Mouse (Mus musculus) monocyte, adult 5-6 weeks (primary cell): Measurements from ENCODE around the gene Fto. TPM values are rescaled to one million over a fixed set of nuclear protein-coding genes. Genes with fewer than 3 reads are reported as not detected.

Experiments
- ATAC-seq: fragments of 153-309, 156-312 bp; replicated peaks from 2 replicates; pipeline ENCODE4 v1.8.0; 2017; ENCODE audit warnings: mild to moderate bottlenecking; ENCODE audit not compliant: low TSS enrichment, insufficient number of reproducible peaks, severe bottlenecking, poor library complexity, low FRiP score
- total RNA-seq: library from RNA; stranded (forward); fragments of 200-1000, 200-491, 200-594 nt; gene quantifications from 3 replicates; pipeline ENCODE4 v1.2.3, GENCODE M21; 2017

The Fto gene
- total RNA-seq, 1 experiment from 2014 or later, result 12.3 TPM

DNA sequence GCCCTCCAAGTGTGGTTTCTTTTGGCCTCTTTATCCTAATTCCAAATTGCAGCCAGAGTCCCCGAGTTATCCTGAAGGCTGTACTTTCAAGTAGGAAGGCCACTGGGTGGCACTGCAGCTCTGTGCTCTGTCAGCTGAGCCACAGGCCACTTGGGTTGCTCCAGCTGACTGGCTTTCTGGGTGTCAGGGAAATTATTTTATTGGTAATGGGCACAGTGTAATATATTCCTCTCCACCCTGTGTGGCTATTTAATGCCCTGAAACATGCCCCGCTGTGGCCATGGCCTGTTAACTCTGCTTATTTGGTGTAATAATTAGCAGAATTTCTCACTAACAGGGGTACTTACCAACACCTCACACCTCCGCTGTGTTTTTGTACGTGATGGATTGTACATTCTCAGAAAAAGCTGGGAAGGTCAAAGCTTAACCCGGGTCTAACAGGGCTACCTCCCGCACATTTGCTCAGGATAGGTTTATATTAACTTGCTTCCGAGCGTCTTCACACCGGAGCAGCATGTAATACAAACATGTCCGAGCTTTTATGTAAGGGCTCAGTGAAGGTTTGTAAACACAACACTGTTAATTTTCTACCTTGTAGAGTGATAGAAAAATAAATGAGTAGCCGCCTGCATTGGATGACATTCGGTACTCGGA is 65.6 kb downstream of the Fto start:
- ATAC-seq, result no peak

DNA sequence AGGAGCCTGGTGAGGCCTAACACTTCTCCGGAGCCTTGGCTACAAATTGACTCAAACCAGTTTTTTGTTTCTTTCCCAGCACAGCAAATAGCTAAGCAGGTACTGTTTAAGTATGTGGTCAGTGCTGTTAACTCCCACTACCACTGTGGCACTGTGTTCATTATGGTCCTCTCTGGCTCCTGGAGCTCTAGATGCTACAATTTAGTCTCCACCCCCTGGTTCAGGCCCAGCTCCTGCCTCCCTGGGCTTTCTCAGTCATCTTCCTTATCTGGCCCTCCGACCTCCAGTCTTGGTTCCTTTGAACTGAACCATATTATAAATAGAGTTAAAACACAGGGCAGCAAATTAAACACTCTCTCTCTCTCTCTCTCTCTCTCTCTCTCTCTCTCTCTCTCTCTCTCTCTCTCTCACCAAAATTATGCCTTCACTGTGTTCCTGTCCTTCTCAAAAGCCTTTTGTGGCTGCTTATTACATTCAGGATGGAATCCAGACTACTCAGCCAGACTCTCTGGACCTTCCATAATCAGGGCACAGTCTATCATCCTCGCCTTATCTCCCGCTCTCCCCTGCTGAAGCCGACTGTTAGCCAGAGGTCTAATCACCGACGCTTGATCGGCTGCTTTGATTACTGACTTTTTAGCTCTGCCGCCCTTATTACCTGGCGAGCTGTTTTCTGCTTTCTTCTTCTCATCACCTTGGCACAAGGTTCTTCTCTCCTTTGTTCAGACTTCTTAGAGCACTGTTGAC is 67.6 kb downstream of the Fto start:
- ATAC-seq, result no peak

DNA sequence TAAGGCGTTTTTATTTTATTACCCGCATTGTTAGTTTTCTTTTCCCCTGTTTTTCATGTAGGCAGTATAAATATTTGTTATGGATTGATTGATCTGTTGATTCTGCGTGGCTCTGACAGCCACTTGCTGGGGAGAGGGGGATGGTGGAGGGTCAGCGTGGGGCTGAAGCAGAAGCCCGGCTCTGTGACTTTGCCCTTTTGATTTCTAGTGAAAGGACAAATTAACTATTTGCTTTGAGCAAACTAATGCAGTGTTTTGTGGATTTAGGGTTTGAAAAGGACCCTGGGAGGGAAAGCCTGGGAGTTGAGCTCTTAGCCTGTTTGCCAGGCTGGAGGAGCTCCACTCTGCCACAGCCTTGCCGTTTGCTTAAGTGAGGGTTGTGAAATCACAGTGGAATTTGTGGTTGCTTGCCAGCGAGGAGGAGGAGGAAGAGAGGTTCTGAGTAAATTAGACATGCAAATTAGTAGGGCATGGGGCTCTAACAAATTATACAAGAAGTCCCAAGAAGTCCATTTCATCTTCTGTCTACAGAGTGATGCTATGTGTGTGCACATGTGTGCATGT is 68.3 kb downstream of the Fto start:
- ATAC-seq, result 0 out of 2 replicates have a peak, but pooled peaks have one; percentile 25

DNA sequence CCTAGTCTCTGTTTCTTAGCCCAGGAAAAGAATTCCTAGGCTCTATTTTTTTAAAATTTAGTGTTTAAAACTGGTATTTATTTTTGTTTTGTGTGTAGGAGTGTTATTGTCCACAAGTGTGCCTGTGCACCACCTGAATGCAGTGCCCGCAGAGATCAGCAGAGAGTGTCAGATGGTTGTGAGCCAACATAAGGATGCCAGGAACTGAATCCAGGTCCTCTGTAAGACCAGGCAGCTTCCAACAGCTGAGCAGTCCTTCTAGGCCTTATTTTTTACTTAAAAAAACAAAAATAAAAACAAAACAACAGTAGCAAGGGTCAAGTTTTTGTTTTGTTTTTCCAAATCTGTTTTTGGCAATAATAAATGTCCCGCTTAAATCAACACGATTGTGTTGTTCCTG is 69.9 kb downstream of the Fto start:
- ATAC-seq, result no peak

DNA sequence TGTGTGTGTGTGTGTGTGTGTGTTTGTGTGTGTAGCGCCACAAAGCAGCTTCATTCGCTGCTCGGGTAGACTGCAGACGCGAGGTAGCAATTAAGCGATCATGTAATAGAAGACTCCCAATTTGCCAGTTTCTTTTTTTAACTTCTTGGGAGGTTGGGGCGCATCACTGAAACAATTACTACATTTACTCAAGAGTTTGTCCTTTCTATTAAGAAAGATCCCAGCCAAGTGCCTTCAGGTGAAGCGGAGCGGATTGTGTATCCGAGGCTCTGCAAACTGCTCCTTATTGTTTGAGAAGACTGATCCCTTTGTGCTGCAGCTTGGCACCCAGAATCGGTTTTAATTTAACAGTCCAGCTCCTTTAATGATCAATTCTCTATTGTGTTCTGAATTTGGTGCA is 70.5 kb downstream of the Fto start:
- ATAC-seq, result no peak

DNA sequence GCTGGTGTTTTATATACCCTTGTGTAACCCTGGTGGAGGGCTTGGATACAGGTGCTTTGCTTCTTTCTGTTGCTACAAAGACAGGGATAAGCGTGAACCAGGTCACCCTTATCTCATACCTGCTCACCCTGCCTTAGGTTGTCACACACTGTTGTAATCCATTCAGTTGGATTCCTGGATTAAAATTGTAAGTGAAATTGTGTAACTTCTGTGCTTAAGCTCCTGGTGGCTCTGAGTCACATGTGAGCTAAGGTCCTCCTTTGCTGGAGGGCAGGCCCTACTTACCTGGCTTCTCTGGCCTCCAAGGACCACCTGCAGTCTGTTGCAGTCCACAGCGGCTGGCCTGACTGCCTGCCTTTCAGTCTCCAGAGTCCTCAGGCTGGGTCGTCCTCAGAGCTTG is 71.1 kb downstream of the Fto start:
- no peak for ATAC-seq

DNA sequence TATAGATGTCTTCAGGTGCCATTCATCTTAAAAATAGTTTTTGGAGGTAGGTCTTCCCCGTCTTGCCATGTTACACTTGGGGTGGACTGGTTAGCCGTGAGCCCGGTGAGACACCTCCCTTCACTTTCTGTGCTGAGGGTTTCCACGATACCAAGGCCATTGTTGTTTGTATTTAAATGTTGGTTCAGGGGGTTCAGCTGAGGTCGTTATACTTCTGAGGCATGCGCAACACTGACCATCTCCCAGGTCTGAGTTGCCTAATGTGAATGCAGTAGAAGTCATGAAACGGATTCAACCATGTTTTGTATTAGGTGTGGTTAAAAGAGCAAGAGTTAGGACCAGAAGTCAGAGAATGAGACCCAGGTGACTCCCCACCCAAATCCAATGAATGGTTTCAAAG is 72.5 kb downstream of the Fto start:
- no peak for ATAC-seq

DNA sequence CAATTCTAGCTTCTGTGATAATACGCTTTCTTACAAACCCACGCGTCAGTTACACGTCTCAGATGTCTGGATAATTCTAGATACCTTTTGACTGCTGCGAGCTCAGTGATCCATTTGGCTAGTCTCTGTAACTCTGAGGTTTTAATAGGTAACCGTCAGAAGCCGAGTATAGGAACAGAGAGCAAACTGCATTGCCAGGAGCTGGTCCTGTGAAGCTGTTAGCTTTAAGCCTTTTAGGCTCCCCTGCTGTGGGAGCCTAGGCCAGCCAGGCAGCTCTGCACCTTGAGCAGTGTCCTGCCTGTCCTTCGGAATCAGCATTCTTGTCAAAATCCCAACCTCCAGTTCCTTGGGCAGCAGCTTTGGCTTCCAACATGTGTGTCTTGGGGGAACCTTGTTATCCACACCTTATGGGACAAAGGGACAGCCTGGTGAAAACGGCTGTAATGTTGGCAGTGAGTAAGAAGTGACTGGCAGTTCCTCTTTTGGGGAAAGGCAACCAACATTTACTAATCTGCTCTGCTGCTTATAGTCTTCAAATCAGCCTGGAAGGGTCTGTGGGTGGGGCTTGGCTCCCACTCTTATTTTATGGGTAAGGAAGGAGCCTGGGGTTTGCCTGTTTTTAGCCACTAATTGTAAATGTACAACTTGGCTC is 77.2 kb downstream of the Fto start:
- ATAC-seq, result no peak

DNA sequence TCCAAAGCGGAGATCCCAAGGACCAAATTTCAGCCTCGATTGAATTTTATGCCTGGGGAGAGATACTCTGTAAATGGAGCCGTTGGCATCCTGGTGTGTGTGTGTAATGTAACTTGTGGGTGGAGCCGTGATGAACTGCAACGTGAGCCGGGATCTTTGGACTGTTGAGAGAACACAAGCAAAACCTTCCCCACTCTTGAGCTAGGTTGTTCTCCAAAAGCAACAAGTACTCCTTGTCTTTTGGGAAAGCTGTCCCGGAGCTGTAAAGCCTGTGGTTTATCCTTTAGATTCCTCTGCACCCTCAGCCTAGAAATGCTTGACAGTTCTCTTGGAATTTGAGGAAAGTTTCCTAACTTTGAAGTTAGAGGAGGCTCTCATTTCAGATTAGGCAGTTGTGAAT is 78.9 kb downstream of the Fto start:
- ATAC-seq, result no peak

DNA sequence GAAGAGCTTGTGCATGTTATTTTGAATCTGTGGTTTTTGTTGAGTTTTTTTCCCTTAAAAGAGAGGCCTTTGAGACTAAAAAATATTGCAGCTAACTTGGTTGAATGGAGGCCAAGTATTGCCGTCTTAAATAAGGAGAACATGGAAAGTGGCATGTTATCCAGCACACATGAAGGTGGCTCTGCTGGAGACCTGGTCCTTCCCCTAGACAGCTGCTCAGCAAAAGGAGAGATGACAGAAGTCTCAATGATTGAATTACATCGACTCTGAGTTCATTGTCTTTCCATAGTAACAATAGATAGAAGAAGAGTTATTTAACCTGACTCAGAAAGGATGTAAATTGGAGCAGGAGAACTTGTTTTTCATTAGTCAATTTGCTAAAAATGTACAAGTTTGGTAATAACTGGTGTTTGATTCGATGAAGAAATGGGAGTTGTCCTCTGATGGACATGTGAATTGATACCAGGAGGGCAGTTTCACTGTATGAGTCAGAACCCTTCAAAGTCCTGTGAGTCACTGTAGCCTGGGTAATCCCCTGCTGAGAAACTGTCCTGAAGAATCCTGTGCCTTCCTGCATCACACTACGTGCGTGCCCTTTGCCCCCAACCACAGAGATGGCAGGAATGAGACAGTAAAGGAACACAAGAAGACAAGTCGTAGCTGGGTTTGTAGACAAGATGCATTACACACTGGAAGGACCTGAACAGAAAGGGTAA is 82.2 kb downstream of the Fto start:
- ATAC-seq, result no peak; the same call in 1 of the 2 replicates

DNA sequence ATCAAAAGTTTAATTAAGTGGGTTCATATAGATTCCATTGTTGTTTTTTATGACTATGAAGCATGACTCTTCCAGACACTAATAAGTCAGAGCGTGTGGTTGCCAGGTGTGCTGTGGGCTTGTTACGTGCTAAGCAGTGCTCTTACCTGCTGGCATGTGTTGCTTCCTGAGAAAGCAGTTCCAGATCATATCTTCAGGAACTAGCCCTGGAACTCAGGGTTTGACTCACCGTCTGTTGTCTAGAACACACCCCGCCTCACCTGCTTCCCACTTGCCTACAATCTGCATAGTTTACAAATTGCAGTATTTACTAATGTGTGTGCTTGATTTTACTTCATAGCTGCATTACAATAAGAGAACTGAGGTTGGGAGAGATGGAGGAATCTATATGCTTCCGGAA is 84.7 kb downstream of the Fto start:
- no peak for ATAC-seq

DNA sequence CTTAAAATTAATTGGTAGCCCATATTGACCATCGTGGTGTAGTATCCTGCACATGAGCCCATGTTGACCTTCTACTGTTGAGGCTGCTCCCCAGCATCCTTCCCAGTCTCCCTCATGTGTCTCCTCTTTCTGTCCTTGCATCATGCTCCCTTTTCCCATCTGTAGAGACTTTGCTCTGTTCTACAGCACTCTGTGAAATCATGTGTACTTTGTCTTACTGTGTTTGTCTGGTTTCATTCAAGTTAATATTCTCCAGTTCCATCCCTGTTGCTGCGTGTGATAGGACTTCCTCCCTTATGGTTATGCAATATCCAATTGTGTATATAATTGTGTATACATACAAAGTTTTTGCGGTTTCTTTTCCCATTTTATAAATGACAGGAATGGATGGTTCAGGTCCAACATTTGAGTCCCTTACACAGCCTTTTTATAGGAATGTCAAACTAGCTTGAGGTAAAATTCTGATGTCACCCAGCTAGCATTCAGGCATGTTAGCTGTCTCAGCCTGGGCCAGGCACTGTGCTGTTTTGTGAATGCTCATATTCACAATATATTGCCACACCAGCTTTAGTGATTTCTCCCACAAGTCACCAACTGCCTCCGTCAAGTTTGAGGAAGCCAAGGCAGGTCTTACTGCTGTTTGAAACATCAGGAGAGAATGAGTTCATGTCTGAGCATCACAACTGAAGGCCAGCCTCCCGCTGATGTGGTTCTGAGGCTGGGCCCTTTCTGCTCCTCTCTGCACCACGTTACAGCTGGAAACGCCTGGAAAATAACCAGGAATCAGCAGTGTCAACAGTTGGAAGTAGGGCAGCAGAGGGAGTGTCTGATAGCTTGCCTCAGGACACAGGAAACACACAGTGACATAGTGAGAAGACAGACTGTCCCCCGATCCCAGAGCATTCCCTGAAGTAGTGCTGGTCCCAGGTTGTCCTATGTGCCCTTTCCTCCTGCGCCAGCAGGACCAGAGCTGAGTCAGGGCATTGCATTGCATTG is 90.0 kb downstream of the Fto start:
- no peak for ATAC-seq

DNA sequence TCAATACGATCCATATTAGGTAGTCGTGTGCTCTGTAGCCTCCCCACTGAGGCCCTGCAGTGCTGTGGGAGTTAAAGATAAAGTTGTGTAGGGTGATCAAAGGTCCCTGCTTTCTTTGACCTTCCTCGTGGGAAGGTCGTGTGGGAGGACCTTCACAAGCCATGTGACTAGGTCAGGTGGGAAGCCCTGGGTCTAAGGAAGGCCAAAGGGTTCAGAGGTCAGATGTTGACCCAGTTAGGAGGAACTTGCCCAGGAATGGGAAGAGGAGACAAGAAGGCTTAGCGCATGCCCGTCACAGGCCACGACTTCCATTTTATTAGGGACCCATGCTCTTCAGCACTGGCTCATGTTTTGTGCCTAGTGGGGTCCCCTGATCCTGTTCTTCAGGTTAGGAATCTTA is 91.0 kb downstream of the Fto start:
- no peak for ATAC-seq

DNA sequence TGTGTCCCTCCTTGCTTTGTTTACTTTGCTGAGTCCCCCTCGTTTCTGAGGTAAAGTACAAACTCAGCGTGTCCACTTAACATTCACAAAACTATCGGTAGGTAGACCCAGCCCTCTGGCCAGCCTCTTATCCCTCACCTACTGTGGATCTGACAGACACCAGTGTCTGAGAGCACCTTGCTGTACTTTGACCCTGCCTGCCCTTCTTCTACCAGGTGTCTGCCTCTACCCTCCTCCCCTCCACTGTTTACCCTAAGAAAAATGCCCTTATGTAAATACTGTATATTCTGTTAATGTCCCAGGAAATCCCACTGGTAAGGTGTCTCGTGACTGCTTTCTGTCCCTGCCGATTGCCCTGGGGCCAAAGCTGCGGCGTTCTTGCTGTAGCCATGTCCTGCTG is 91.8 kb downstream of the Fto start:
- no peak for ATAC-seq

DNA sequence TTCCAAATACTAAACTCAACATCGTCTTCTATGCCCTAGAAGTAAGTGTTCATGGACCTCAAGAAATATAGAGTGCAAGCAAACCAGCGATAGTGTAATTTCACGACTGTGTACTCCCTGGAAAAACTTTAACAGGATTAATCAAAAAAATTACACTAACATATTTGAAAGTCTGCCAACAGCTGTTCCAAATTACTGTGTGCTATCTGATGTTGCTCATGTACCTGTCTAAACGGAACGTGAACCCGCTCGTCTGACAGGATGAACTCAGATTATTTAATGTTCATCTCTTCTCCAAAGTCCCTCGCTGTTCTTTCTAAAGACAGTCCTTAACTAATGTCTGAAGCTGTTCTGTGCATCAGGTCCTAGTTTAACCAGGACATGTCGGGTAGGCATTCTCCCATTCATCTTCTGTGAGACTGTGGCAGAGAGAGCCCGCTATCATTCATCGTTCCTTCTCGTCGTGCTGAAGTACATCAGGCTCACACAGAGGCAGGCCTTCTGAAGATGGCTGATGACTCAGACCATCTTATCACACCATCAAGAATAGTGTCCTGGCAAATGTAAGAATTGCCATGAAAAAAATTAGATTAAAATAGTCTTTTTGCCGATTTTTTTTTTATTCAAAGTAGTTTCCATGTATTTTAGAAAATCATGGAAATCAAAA is 93.4 kb downstream of the Fto start:
- no peak for ATAC-seq

DNA sequence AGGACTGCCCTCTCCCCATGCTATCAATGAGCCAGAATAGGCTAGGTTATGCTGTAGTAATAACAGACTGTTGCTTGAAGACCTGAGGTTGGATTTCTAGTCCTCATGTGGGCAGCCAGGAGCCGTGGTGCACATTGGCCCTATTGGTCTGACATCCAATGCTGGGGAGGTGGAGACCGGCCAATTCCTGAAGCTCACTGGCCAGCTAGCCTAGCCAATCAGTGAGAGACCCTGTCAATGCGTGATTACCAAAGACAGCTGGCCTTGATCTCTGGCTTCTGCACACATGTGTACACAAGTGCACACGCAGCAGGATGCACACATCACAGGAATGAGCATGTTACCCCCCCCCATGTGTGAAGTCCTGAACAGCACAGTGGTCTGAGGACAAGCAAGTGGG is 94.6 kb downstream of the Fto start:
- ATAC-seq, result no peak

DNA sequence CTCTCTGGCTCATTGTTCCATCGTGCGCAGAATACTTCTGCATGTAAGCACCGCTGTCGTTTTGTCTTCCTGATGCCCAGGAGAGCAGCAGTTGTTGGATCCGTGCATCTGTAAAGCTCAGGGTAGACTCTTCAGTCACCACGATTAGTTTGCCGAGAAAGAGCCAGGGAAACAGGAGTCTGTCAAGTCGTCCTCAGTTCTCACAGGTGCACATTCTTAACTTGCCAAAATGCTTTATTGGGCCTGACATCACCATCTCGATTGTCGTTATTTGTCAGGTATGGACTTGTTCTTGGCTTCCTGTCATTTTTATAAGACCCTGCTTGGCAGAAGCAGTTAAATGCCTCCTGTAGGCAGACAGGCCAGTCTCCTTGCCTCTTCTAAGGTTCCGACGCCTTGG is 96.7 kb downstream of the Fto start:
- no peak for ATAC-seq
